Mouse (Mus musculus) intestine, embryonic 16.5 days (tissue): ENCODE data around the gene Efcab6. TPM values are rescaled to one million over a fixed set of nuclear protein-coding genes. Genes with fewer than 3 reads are reported as not detected.
A peak's percentile ranks its signal among the peaks of the same experiment; 100 is the strongest.
"Not testable (repeated sequence)": the region's sequence is repeated elsewhere in the genome, so short reads cannot be mapped to it uniquely, and the experiment has no call there.

Experiments
- ATAC-seq: fragments of 200-750 bp; cut with Nextera tagmentation; 2 replicates; pipeline ENCODE4 v1.8.0; 2017; ENCODE audit warnings: moderate TSS enrichment, moderate library complexity
- H3K27ac ChIP-seq: fragments of 300-500 bp; sonication (generic); 2 replicates; pipeline ENCODE4 v1.5.1; 2014; ENCODE audit warnings: mild to moderate bottlenecking, low read length
- H3K27me3 ChIP-seq: fragments of 300-500 bp; sonication (generic); replicated peaks from 2 replicates; pipeline ENCODE4 v1.6.1; 2014; ENCODE audit warnings: low read length, control low read depth, mixed read lengths; ENCODE audit not compliant: control insufficient read depth, insufficient read depth
- H3K36me3 ChIP-seq: fragments of 300-500 bp; sonication (generic); 2 replicates; pipeline ENCODE4 v1.6.1; 2014; ENCODE audit warnings: low read length, control low read depth; ENCODE audit not compliant: control insufficient read depth, insufficient read depth
- H3K4me1 ChIP-seq: fragments of 300-500 bp; sonication (generic); 2 replicates; pipeline ENCODE4 v1.6.1; 2014; ENCODE audit warnings: low read length, control low read depth, mixed read lengths; ENCODE audit not compliant: control insufficient read depth, insufficient read depth
- H3K4me2 ChIP-seq: fragments of 300-500 bp; sonication (generic); 2 replicates; pipeline ENCODE4 v1.6.1; 2014; ENCODE audit warnings: low read depth, low read length, control low read depth
- H3K4me3 ChIP-seq: fragments of 300-500 bp; sonication (generic); 2 replicates; pipeline ENCODE4 v1.5.1; 2014; ENCODE audit warnings: mild to moderate bottlenecking, low read length
- H3K9ac ChIP-seq: fragments of 300-500 bp; sonication (generic); 2 replicates; pipeline ENCODE4 v1.6.1; 2014; ENCODE audit warnings: low read depth, low read length
- H3K9me3 ChIP-seq: fragments of 300-500 bp; sonication (generic); 2 replicates; pipeline ENCODE4 v1.6.1; 2016; ENCODE audit warnings: low read length, control low read depth; ENCODE audit not compliant: control insufficient read depth
- WGBS: fragments of 180-500 bp; shearing (Covaris S2); extraction: QIAGEN DNeasy Blood & Tissue Kit; methylation state at CpG from one replicate; pipeline ENCODE4 v1.1.7; 2014; 5-methylcytosine and 5-hydroxymethylcytosine counted together
- polyA plus RNA-seq: library from polyadenylated mRNA; unstranded; fragments of >200 nt; fragmentation: Nextera tagmentation; extraction: Ambion mirVana; gene quantifications from 2 replicates; pipeline ENCODE4 v1.2.1, GENCODE M21; 2015

Gene Efcab6
- 0.05 and 0.18 TPM in 2 replicates for polyA plus RNA-seq

GRCm38 (mm10) chr15:84065140-84065539 is at the start of gene Efcab6:
TSS of gene Efcab6 (minus strand) at chr15:84065379.
- no peak for ATAC-seq
- Histone ChIP-seq H3K27ac (no peak within 1 kb of the TSS), H3K9ac (peak within 1 kb of the TSS; percentile 14; the same call in 1 of the 2 replicates), H3K4me3 (0 out of 2 replicates have a peak within 1 kb of the TSS, but pooled peaks have one; percentile 18), H3K4me1 (peaks cover 2% of the 10 kb centered on the region; the same call in 1 of the 2 replicates), H3K9me3 (peaks cover 3% of the 10 kb centered on the region; the same call in 1 of the 2 replicates), H3K27me3 (peaks cover 20% of the 10 kb centered on the region), H3K4me2 (peak within 1 kb of the TSS; percentile 34), H3K36me3 (no peaks in the 10 kb centered on the region)
- WGBS = 4% methylated on average over 29 of the region's 29 CpGs

GRCm38 (mm10) chr15:84113873-84114272 is 48.7 kb upstream of the Efcab6 start:
- H3K4me2 ChIP-seq = no peak overlapping the region
- no peaks in the 10 kb centered on the region for H3K9me3 ChIP-seq
- no peaks in the 10 kb centered on the region for H3K27me3 ChIP-seq
- H3K27ac ChIP-seq = no peak overlapping the region
- no peaks in the 10 kb centered on the region for H3K36me3 ChIP-seq
- WGBS = 77% methylated on average over 6 of the region's 6 CpGs
- H3K4me3 ChIP-seq = no peak overlapping the region
- H3K9ac ChIP-seq = no peak overlapping the region
- ATAC-seq = no peak
- H3K4me1 ChIP-seq = no peaks in the 10 kb centered on the region

GRCm38 (mm10) chr15:84108899-84109298 is 43.7 kb upstream of the Efcab6 start:
- Histone ChIP-seq H3K4me1 (no peaks in the 10 kb centered on the region), H3K27ac (no peak overlapping the region), H3K27me3 (peaks cover 22% of the 10 kb centered on the region), H3K36me3 (no peaks in the 10 kb centered on the region), H3K4me2 (no peak overlapping the region), H3K4me3 (no peak overlapping the region), H3K9me3 (no peaks in the 10 kb centered on the region), H3K9ac (no peak overlapping the region)
- 8% methylated on average over 13 of the region's 13 CpGs for WGBS
- ATAC-seq = no peak

- Histone ChIP-seq H3K9ac (peak overlapping the region; percentile 51), H3K4me1 (no peaks in the 10 kb centered on the region), H3K4me2 (peak overlapping the region; percentile 91), H3K27ac (no peak overlapping the region), H3K4me3 (peak overlapping the region; percentile 59), H3K36me3 (no peaks in the 10 kb centered on the region), H3K9me3 (no peaks in the 10 kb centered on the region), H3K27me3 (peaks cover 22% of the 10 kb centered on the region)
- no peak; the same call in 1 of the 2 replicates for ATAC-seq
- WGBS = 11% methylated on average over 12 of the region's 12 CpGs
These were observed 40.8 kb upstream of the Efcab6 start for GRCm38 (mm10) chr15:84105924-84106500.

GRCm38 (mm10) chr15:84105105-84105923 is 40.1 kb upstream of the Efcab6 start, which contains the start of gene Sult4a1:
TSS of gene Sult4a1 (minus strand) at chr15:84105754.
- no peaks in the 10 kb centered on the region for H3K4me1 ChIP-seq
- H3K27me3 ChIP-seq = peaks cover 22% of the 10 kb centered on the region
- no peak within 1 kb of the TSS for H3K27ac ChIP-seq
- peak within 1 kb of the TSS; percentile 59 for H3K4me3 ChIP-seq
- H3K36me3 ChIP-seq = no peaks in the 10 kb centered on the region
- 1% methylated on average over 77 of the region's 77 CpGs for WGBS
- no peaks in the 10 kb centered on the region for H3K9me3 ChIP-seq
- peak within 1 kb of the TSS; percentile 91 for H3K4me2 ChIP-seq
- H3K9ac ChIP-seq = peak within 1 kb of the TSS; percentile 51
- ATAC-seq = no peak

GRCm38 (mm10) chr15:84104626-84105025 is 39.4 kb upstream of the Efcab6 start:
- Histone ChIP-seq H3K27ac (no peak overlapping the region), H3K9me3 (no peaks in the 10 kb centered on the region), H3K4me1 (no peaks in the 10 kb centered on the region), H3K36me3 (no peaks in the 10 kb centered on the region), H3K4me3 (peak overlapping the region; percentile 59; the same call in 1 of the 2 replicates), H3K4me2 (no peak overlapping the region), H3K27me3 (peaks cover 22% of the 10 kb centered on the region), H3K9ac (no peak overlapping the region)
- 71% methylated on average over 7 of the region's 7 CpGs for WGBS
- no peak for ATAC-seq

GRCm38 (mm10) chr15:84097536-84097935 is 32.4 kb upstream of the Efcab6 start:
- not testable (repeated sequence) for H3K27ac ChIP-seq, H3K36me3 ChIP-seq, ATAC-seq, H3K27me3 ChIP-seq, H3K4me2 ChIP-seq, H3K9ac ChIP-seq, H3K9me3 ChIP-seq, H3K4me3 ChIP-seq, H3K4me1 ChIP-seq
- 82% methylated on average over 15 of the region's 15 CpGs for WGBS

GRCm38 (mm10) chr15:84096051-84096450 is 30.9 kb upstream of the Efcab6 start:
- 76% methylated on average over 8 of the region's 8 CpGs for WGBS
- Histone ChIP-seq H3K9me3 (no peaks in the 10 kb centered on the region), H3K4me3 (no peak overlapping the region), H3K4me2 (no peak overlapping the region), H3K27ac (no peak overlapping the region), H3K9ac (no peak overlapping the region), H3K4me1 (no peaks in the 10 kb centered on the region), H3K36me3 (no peaks in the 10 kb centered on the region), H3K27me3 (no peaks in the 10 kb centered on the region)
- no peak for ATAC-seq

GRCm38 (mm10) chr15:84094921-84095320 is 29.7 kb upstream of the Efcab6 start:
- H3K27me3 ChIP-seq = no peaks in the 10 kb centered on the region
- H3K9me3 ChIP-seq = no peaks in the 10 kb centered on the region
- no peak overlapping the region for H3K4me2 ChIP-seq
- H3K27ac ChIP-seq = no peak overlapping the region
- H3K4me3 ChIP-seq = no peak overlapping the region
- H3K9ac ChIP-seq = no peak overlapping the region
- no peaks in the 10 kb centered on the region for H3K4me1 ChIP-seq
- no peaks in the 10 kb centered on the region for H3K36me3 ChIP-seq
- 67% methylated on average over 7 of the region's 7 CpGs for WGBS
- no peak for ATAC-seq
